Mouse (Mus musculus) CD8-positive naive resting alpha-beta T cell, adult 2 months (primary cell): ENCODE results near the gene Ltbp3.
"Not testable (repeated sequence)": the region's sequence is repeated elsewhere in the genome, so short reads cannot be mapped to it uniquely, and the experiment has no call there.

ENCODE experiments used
- DNase-seq, 2 experiments: peaks; one replicate each; pipeline ENCODE4 v3.0.0; 2022; ENCODE audit warnings: low read depth in 2 of 2, low spot score in 2 of 2

Gene Ltbp3

GRCm38 (mm10) chr19:5791329-5791728 lies 50.6 kb downstream of the Ltbp3 start:
- no peak for DNase-seq

GRCm38 (mm10) chr19:5793116-5793515 lies 52.4 kb downstream of the Ltbp3 start:
- DNase-seq, result peak in 1 of 2 experiments; percentile 69

GRCm38 (mm10) chr19:5793917-5794770 lies 53.4 kb downstream of the Ltbp3 start:
- DNase-seq, result not testable (repeated sequence)

- DNase-seq, result no peak
These were observed 54.3 kb downstream of the Ltbp3 start for GRCm38 (mm10) chr19:5794771-5795576.

- no peak for DNase-seq
These were observed 55.2 kb downstream of the Ltbp3 start for GRCm38 (mm10) chr19:5795668-5796572.

GRCm38 (mm10) chr19:5796573-5797111 lies 55.9 kb downstream of the Ltbp3 start:
- no peak for DNase-seq

- no peak for DNase-seq
These were observed 56.8 kb downstream of the Ltbp3 start for GRCm38 (mm10) chr19:5797381-5798111.

GRCm38 (mm10) chr19:5798700-5799479 lies 58.2 kb downstream of the Ltbp3 start:
- DNase-seq, result no peak

- no peak for DNase-seq
These were observed 59.1 kb downstream of the Ltbp3 start for GRCm38 (mm10) chr19:5799566-5800349.

- no peak for DNase-seq
These were observed 59.6 kb downstream of the Ltbp3 start for GRCm38 (mm10) chr19:5800350-5800631.

- no peak for DNase-seq
These were observed 60.1 kb downstream of the Ltbp3 start for GRCm38 (mm10) chr19:5800632-5801431.

- no peak for DNase-seq
These were observed 60.8 kb downstream of the Ltbp3 start for GRCm38 (mm10) chr19:5801432-5801964.

- peak; percentile 97 to 98 for DNase-seq
These were observed 61.5 kb downstream of the Ltbp3 start for GRCm38 (mm10) chr19:5802011-5802786.

GRCm38 (mm10) chr19:5802787-5803040 lies 62.0 kb downstream of the Ltbp3 start:
- DNase-seq, result no peak

GRCm38 (mm10) chr19:5803041-5803880 lies 62.6 kb downstream of the Ltbp3 start:
- DNase-seq, result peak; percentile 99

GRCm38 (mm10) chr19:5803881-5804279 lies 63.2 kb downstream of the Ltbp3 start:
- DNase-seq, result no peak
